Mouse (Mus musculus) brown adipose tissue, adult 24 weeks (tissue): ENCODE measurements around the gene Mphosph9. TPM values are rescaled to one million over a fixed set of nuclear protein-coding genes. Genes with fewer than 3 reads are reported as not detected.

Source experiments
- H3K27ac ChIP-seq: fragments of 200-500 bp; replicated peaks from 2 replicates; pipeline ENCODE4 v1.5.1; 2012; ENCODE audit warnings: low read depth, mild to moderate bottlenecking, low read length
- H3K4me1 ChIP-seq: fragments of 200-500 bp; 2 replicates; pipeline ENCODE4 v1.6.1; 2012; ENCODE audit warnings: low read length, mixed read lengths; ENCODE audit not compliant: control insufficient read depth, insufficient read depth, insufficient read length
- H3K4me3 ChIP-seq: fragments of 200-500 bp; 2 replicates; pipeline ENCODE4 v1.5.1; 2012; ENCODE audit warnings: low read depth, mild to moderate bottlenecking, low read length, moderate library complexity; ENCODE audit not compliant: insufficient read depth
- polyA plus RNA-seq: library from polyadenylated mRNA; stranded (reverse); fragments of >200 nt; gene quantifications from 2 replicates; pipeline ENCODE4 v1.2.4, GENCODE M21; 2012; ENCODE audit not compliant: missing spikeins, insufficient read depth, insufficient read length

Mphosph9 gene
- polyA plus RNA-seq, 1 experiment: 2.0 TPM

GRCm38 (mm10) chr5:124266821-124267220, 61.0 kb downstream of the Mphosph9 start:
- no peak overlapping the region for H3K4me3 ChIP-seq
- peaks cover 3% of the 10 kb centered on the region; the same call in 1 of the 2 replicates for H3K4me1 ChIP-seq
- 0 out of 2 replicates have a peak overlapping the region, but pooled peaks have one; percentile 8 for H3K27ac ChIP-seq

GRCm38 (mm10) chr5:124263246-124263645, 64.5 kb downstream of the Mphosph9 start:
- H3K27ac ChIP-seq: no peak overlapping the region
- no peak overlapping the region for H3K4me3 ChIP-seq
- H3K4me1 ChIP-seq: peaks cover 6% of the 10 kb centered on the region

GRCm38 (mm10) chr5:124262090-124262489, 65.7 kb downstream of the Mphosph9 start:
- H3K4me1 ChIP-seq: peaks cover 6% of the 10 kb centered on the region
- H3K27ac ChIP-seq: no peak overlapping the region
- H3K4me3 ChIP-seq: no peak overlapping the region

GRCm38 (mm10) chr5:124259133-124259532, 68.6 kb downstream of the Mphosph9 start:
- Histone ChIP-seq H3K4me3 (no peak overlapping the region), H3K27ac (no peak overlapping the region), H3K4me1 (peaks cover 3% of the 10 kb centered on the region; the same call in 1 of the 2 replicates)

- H3K4me1 ChIP-seq: peaks cover 3% of the 10 kb centered on the region; the same call in 1 of the 2 replicates
Measured at GRCm38 (mm10) chr5:124258026-124258425, 69.7 kb downstream of the Mphosph9 start.

GRCm38 (mm10) chr5:124255141-124255540, 72.6 kb downstream of the Mphosph9 start:
- H3K27ac ChIP-seq: no peak overlapping the region

More at GRCm38 (mm10) chr5:124258026-124258425, 69.7 kb downstream of the Mphosph9 start:
- H3K27ac ChIP-seq: no peak overlapping the region
- no peak overlapping the region for H3K4me3 ChIP-seq

GRCm38 (mm10) chr5:124253555-124253954, 74.2 kb downstream of the Mphosph9 start:
- Histone ChIP-seq H3K4me1 (peaks cover 2% of the 10 kb centered on the region; the same call in 1 of the 2 replicates), H3K4me3 (no peak overlapping the region), H3K27ac (no peak overlapping the region)

More at GRCm38 (mm10) chr5:124255141-124255540, 72.6 kb downstream of the Mphosph9 start:
- H3K4me3 ChIP-seq: no peak overlapping the region
- peaks cover 2% of the 10 kb centered on the region; the same call in 1 of the 2 replicates for H3K4me1 ChIP-seq

GRCm38 (mm10) chr5:124252580-124253320, 75.0 kb downstream of the Mphosph9 start:
- no peak overlapping the region for H3K4me3 ChIP-seq
- H3K27ac ChIP-seq: no peak overlapping the region
- peaks cover 9% of the 10 kb centered on the region; the same call in 1 of the 2 replicates for H3K4me1 ChIP-seq

- H3K4me1 ChIP-seq: peaks cover 16% of the 10 kb centered on the region
- no peak overlapping the region for H3K27ac ChIP-seq
- H3K4me3 ChIP-seq: no peak overlapping the region
Measured at GRCm38 (mm10) chr5:124251070-124251469, 76.7 kb downstream of the Mphosph9 start.

- peaks cover 16% of the 10 kb centered on the region for H3K4me1 ChIP-seq
- H3K27ac ChIP-seq: peak within 1 kb of the TSS; percentile 86
- H3K4me3 ChIP-seq: peak within 1 kb of the TSS; percentile 94
Measured at GRCm38 (mm10) chr5:124249614-124250591, 77.9 kb downstream of the Mphosph9 start, which contains the start of gene Pitpnm2. Gene Pitpnm2 (minus strand): TSS chr5:124249760.

- H3K4me3 ChIP-seq: peak overlapping the region; percentile 94
- H3K4me1 ChIP-seq: peaks cover 16% of the 10 kb centered on the region
- peak overlapping the region; percentile 86 for H3K27ac ChIP-seq
Measured at GRCm38 (mm10) chr5:124248845-124249613, 78.7 kb downstream of the Mphosph9 start.

GRCm38 (mm10) chr5:124247986-124248626, 79.7 kb downstream of the Mphosph9 start:
- peak overlapping the region; percentile 83 for H3K27ac ChIP-seq

GRCm38 (mm10) chr5:124247296-124247695, 80.5 kb downstream of the Mphosph9 start:
- peak overlapping the region; percentile 94 for H3K4me3 ChIP-seq
- H3K4me1 ChIP-seq: peaks cover 16% of the 10 kb centered on the region
- H3K27ac ChIP-seq: peak overlapping the region; percentile 62

More at GRCm38 (mm10) chr5:124247986-124248626, 79.7 kb downstream of the Mphosph9 start:
- Histone ChIP-seq H3K4me3 (peak overlapping the region; percentile 94), H3K4me1 (peaks cover 16% of the 10 kb centered on the region)

GRCm38 (mm10) chr5:124244885-124245284, 82.9 kb downstream of the Mphosph9 start:
- H3K4me3 ChIP-seq: no peak overlapping the region
- peaks cover 28% of the 10 kb centered on the region for H3K4me1 ChIP-seq
- H3K27ac ChIP-seq: peak overlapping the region; percentile 14
